Mouse (Mus musculus): ENCODE data around the gene Cdkn2aip. TPM values are rescaled to one million over a fixed set of nuclear protein-coding genes. Genes with fewer than 3 reads are reported as not detected.

The Cdkn2aip gene
- polyA plus RNA-seq, 1 experiment from 2014 or later = 23.0 TPM

- Histone ChIP-seq H3K4me2 (replicated peaks; ENCODE audit: low read depth, low read length) (peak overlapping the region; percentile 56; the same call in 1 of the 2 replicates), H3K4me3 (ENCODE audit: low read depth, low read length) (no peak overlapping the region), H3K36me3 (ENCODE audit: insufficient read depth, low read length) (no peaks in the 10 kb centered on the region), H3K4me1 (ENCODE audit: insufficient read depth, low read depth, low read length) (no peaks in the 10 kb centered on the region), H3K27ac (ENCODE audit: low read length) (no peak overlapping the region), H3K27me3 (replicated peaks; ENCODE audit: insufficient read depth, low read length) (no peaks in the 10 kb centered on the region), H3K9me3 (ENCODE audit: low read length) (no peaks in the 10 kb centered on the region), H3K9ac (replicated peaks; ENCODE audit: low read depth) (no peak overlapping the region)
- ATAC-seq (no peak), DNase-seq (ENCODE audit: low spot score) (no peak)
- 67% methylated on average over 7 of the region's 7 CpGs for WGBS
- no peak for TF ChIP-seq CTCF (IDR thresholded peaks at IDR 0.05)
- no peak for TF ChIP-seq EP300 (IDR thresholded peaks at IDR 0.05)
Measured at GRCm38 (mm10) chr8:47691303-47691702, 22.4 kb downstream of the Cdkn2aip start.

GRCm38 (mm10) chr8:47690674-47691078 is 23.1 kb downstream of the Cdkn2aip start:
- Histone ChIP-seq H3K9ac (replicated peaks; ENCODE audit: low read depth) (0 out of 2 replicates have a peak overlapping the region, but pooled peaks have one; percentile 20), H3K27me3 (replicated peaks; ENCODE audit: insufficient read depth, low read length) (no peaks in the 10 kb centered on the region), H3K4me3 (ENCODE audit: low read depth, low read length) (peak overlapping the region; percentile 19), H3K4me1 (ENCODE audit: insufficient read depth, low read depth, low read length) (no peaks in the 10 kb centered on the region), H3K36me3 (ENCODE audit: insufficient read depth, low read length) (no peaks in the 10 kb centered on the region), H3K9me3 (ENCODE audit: low read length) (no peaks in the 10 kb centered on the region), H3K4me2 (replicated peaks; ENCODE audit: low read depth, low read length) (peak overlapping the region; percentile 56), H3K27ac (ENCODE audit: low read length) (peak overlapping the region; percentile 28; the same call in 1 of the 2 replicates)
- TF ChIP-seq EP300 (IDR thresholded peaks at IDR 0.05) = no peak
- no peak for TF ChIP-seq CTCF (IDR thresholded peaks at IDR 0.05)
- 7% methylated on average over 16 of the region's 16 CpGs for WGBS
- ATAC-seq (peak; percentile 54), DNase-seq (ENCODE audit: low spot score) (peak; percentile 59)

GRCm38 (mm10) chr8:47689704-47690326 is 23.9 kb downstream of the Cdkn2aip start:
- ATAC-seq = no peak
- Histone ChIP-seq H3K27me3 (replicated peaks; ENCODE audit: insufficient read depth, low read length) (no peaks in the 10 kb centered on the region), H3K36me3 (ENCODE audit: insufficient read depth, low read length) (no peaks in the 10 kb centered on the region), H3K9me3 (ENCODE audit: low read length) (no peaks in the 10 kb centered on the region), H3K4me3 (ENCODE audit: low read depth, low read length) (no peak overlapping the region), H3K4me1 (ENCODE audit: insufficient read depth, low read depth, low read length) (no peaks in the 10 kb centered on the region), H3K4me2 (replicated peaks; ENCODE audit: low read depth, low read length) (no peak overlapping the region), H3K9ac (replicated peaks; ENCODE audit: low read depth) (no peak overlapping the region), H3K27ac (ENCODE audit: low read length) (no peak overlapping the region)
- TF ChIP-seq EP300 (IDR thresholded peaks at IDR 0.05) (no peak), CTCF (IDR thresholded peaks at IDR 0.05) (peak; percentile 48)
- WGBS = 58% methylated on average over 12 of the region's 12 CpGs
- DNase-seq (ENCODE audit: low spot score) = peak; percentile 61

- Histone ChIP-seq H3K4me3 (ENCODE audit: low read depth, low read length) (no peak overlapping the region), H3K4me1 (ENCODE audit: insufficient read depth, low read depth, low read length) (no peaks in the 10 kb centered on the region), H3K4me2 (replicated peaks; ENCODE audit: low read depth, low read length) (no peak overlapping the region), H3K9ac (replicated peaks; ENCODE audit: low read depth) (no peak overlapping the region), H3K36me3 (ENCODE audit: insufficient read depth, low read length) (no peaks in the 10 kb centered on the region), H3K27ac (ENCODE audit: low read length) (no peak overlapping the region), H3K27me3 (replicated peaks; ENCODE audit: insufficient read depth, low read length) (no peaks in the 10 kb centered on the region), H3K9me3 (ENCODE audit: low read length) (no peaks in the 10 kb centered on the region)
- DNase-seq (ENCODE audit: low spot score) (no peak), ATAC-seq (no peak)
- WGBS = 39% methylated on average over 5 of the region's 5 CpGs
- TF ChIP-seq EP300 (IDR thresholded peaks at IDR 0.05) (no peak), CTCF (IDR thresholded peaks at IDR 0.05) (no peak)
Measured at GRCm38 (mm10) chr8:47684441-47684840, 29.3 kb downstream of the Cdkn2aip start.

- Histone ChIP-seq H3K27ac (ENCODE audit: low read length) (no peak overlapping the region), H3K9ac (replicated peaks; ENCODE audit: low read depth) (no peak overlapping the region), H3K36me3 (ENCODE audit: insufficient read depth, low read length) (no peaks in the 10 kb centered on the region), H3K9me3 (ENCODE audit: low read length) (no peaks in the 10 kb centered on the region), H3K4me3 (ENCODE audit: low read depth, low read length) (no peak overlapping the region), H3K4me2 (replicated peaks; ENCODE audit: low read depth, low read length) (no peak overlapping the region), H3K27me3 (replicated peaks; ENCODE audit: insufficient read depth, low read length) (no peaks in the 10 kb centered on the region), H3K4me1 (ENCODE audit: insufficient read depth, low read depth, low read length) (no peaks in the 10 kb centered on the region)
- 79% methylated on average over 9 of the region's 9 CpGs for WGBS
- DNase-seq (ENCODE audit: low spot score) (no peak), ATAC-seq (no peak)
- TF ChIP-seq EP300 (IDR thresholded peaks at IDR 0.05) (no peak), CTCF (IDR thresholded peaks at IDR 0.05) (no peak)
Measured at GRCm38 (mm10) chr8:47683994-47684393, 29.7 kb downstream of the Cdkn2aip start.

- WGBS = 67% methylated on average over 4 of the region's 4 CpGs
- peak; percentile 75 for DNase-seq (ENCODE audit: low spot score)
- TF ChIP-seq CTCF (IDR thresholded peaks at IDR 0.05) (no peak), EP300 (IDR thresholded peaks at IDR 0.05) (no peak)
- H3K4me3 ChIP-seq (ENCODE audit: low read depth, low read length) = no peak overlapping the region
- H3K9me3 ChIP-seq (ENCODE audit: low read length) = no peaks in the 10 kb centered on the region
- H3K27ac ChIP-seq (ENCODE audit: low read length) = no peak overlapping the region
- H3K36me3 ChIP-seq (ENCODE audit: insufficient read depth, low read length) = no peaks in the 10 kb centered on the region
- ATAC-seq = no peak
- no peaks in the 10 kb centered on the region for H3K27me3 ChIP-seq (replicated peaks; ENCODE audit: insufficient read depth, low read length)
- no peak overlapping the region for H3K4me2 ChIP-seq (replicated peaks; ENCODE audit: low read depth, low read length)
- peaks cover 4% of the 10 kb centered on the region for H3K4me1 ChIP-seq (ENCODE audit: insufficient read depth, low read depth, low read length)
- H3K9ac ChIP-seq (replicated peaks; ENCODE audit: low read depth) = no peak overlapping the region
Measured at GRCm38 (mm10) chr8:47680306-47680705, 33.4 kb downstream of the Cdkn2aip start.

All from lung, postnatal 0 days (tissue).